Mouse (Mus musculus) intestine, postnatal 0 days (tissue): Measurements from ENCODE around the gene Kiz. TPM values are rescaled to one million over a fixed set of nuclear protein-coding genes. Genes with fewer than 3 reads are reported as not detected.

Experiments used
- ATAC-seq: fragments of 200-750 bp; cut with Nextera tagmentation; 2 replicates; pipeline ENCODE4 v1.8.0; 2017; ENCODE audit warnings: mild to moderate bottlenecking, moderate TSS enrichment, moderate library complexity
- H3K27ac ChIP-seq: fragments of 300-500 bp; sonication (generic); 2 replicates; pipeline ENCODE4 v1.5.1; 2014; ENCODE audit warnings: mild to moderate bottlenecking, low read depth, low read length, moderate library complexity
- H3K27me3 ChIP-seq: fragments of 300-500 bp; sonication (generic); replicated peaks from 2 replicates; pipeline ENCODE4 v1.6.1; 2014; ENCODE audit warnings: low read length, mixed read lengths; ENCODE audit not compliant: control insufficient read depth, insufficient read depth
- H3K36me3 ChIP-seq: fragments of 300-500 bp; sonication (generic); 2 replicates; pipeline ENCODE4 v1.6.1; 2014; ENCODE audit warnings: mild to moderate bottlenecking, moderate library complexity; ENCODE audit not compliant: control insufficient read depth, insufficient read depth
- H3K4me1 ChIP-seq: fragments of 300-500 bp; sonication (generic); replicated peaks from 2 replicates; pipeline ENCODE4 v1.6.1; 2014; ENCODE audit warnings: antibody characterized with exemption, low read length, mixed read lengths; ENCODE audit not compliant: control insufficient read depth, insufficient read depth
- H3K4me2 ChIP-seq: fragments of 300-500 bp; sonication (generic); replicated peaks from 2 replicates; pipeline ENCODE4 v1.6.1; 2014; ENCODE audit warnings: low read depth, mild to moderate bottlenecking, moderate library complexity
- H3K4me3 ChIP-seq: fragments of 300-500 bp; sonication (generic); 2 replicates; pipeline ENCODE4 v1.5.1; 2014; ENCODE audit warnings: low read depth, low read length
- H3K9ac ChIP-seq: fragments of 300-500 bp; sonication (generic); 2 replicates; pipeline ENCODE4 v1.6.1; 2014; ENCODE audit warnings: mild to moderate bottlenecking, low read depth, low read length
- H3K9me3 ChIP-seq: fragments of 300-500 bp; sonication (generic); 2 replicates; pipeline ENCODE4 v1.6.1; 2016; ENCODE audit warnings: mixed run types; ENCODE audit not compliant: control insufficient read depth
- CTCF ChIP-seq: sonication (generic); IDR thresholded peaks from 2 replicates; pipeline ENCODE4 v1.5.1; 2016; ENCODE audit warnings: low read depth, mild to moderate bottlenecking, control low read depth, antibody characterized with exemption, moderate library complexity
- WGBS: fragments of 180-500 bp; shearing (Covaris S2); extraction: QIAGEN DNeasy Blood & Tissue Kit; methylation state at CpG from one replicate; pipeline ENCODE4 v1.1.7; 2014; 5-methylcytosine and 5-hydroxymethylcytosine counted together
- polyA plus RNA-seq: library from polyadenylated mRNA; unstranded; fragments of >200 nt; fragmentation: Nextera tagmentation; extraction: Ambion mirVana; gene quantifications from 2 replicates; pipeline ENCODE4 v1.2.1, GENCODE M21; 2015

The Kiz gene
- polyA plus RNA-seq, 1 experiment from 2014 or later, result 9.3 TPM

- WGBS, result 92% methylated on average over 2 of the region's 2 CpGs
- Histone ChIP-seq H3K4me1 (no peaks in the 10 kb centered on the region), H3K9me3 (no peaks in the 10 kb centered on the region), H3K9ac (no peak overlapping the region), H3K27me3 (no peaks in the 10 kb centered on the region), H3K36me3 (no peaks in the 10 kb centered on the region), H3K4me3 (no peak overlapping the region), H3K4me2 (no peak overlapping the region), H3K27ac (no peak overlapping the region)
- TF ChIP-seq CTCF, result no peak
- ATAC-seq, result no peak
Measured at GRCm38 (mm10) chr2:146982786-146983185, 127.1 kb downstream of the Kiz start.

- no peaks in the 10 kb centered on the region for H3K4me1 ChIP-seq
- no peak for ATAC-seq
- H3K9me3 ChIP-seq, result no peaks in the 10 kb centered on the region
- no peaks in the 10 kb centered on the region for H3K27me3 ChIP-seq
- TF ChIP-seq CTCF, result no peak
- 87% methylated on average over 2 of the region's 2 CpGs for WGBS
- H3K27ac ChIP-seq, result no peak overlapping the region
- no peak overlapping the region for H3K4me2 ChIP-seq
- no peaks in the 10 kb centered on the region for H3K36me3 ChIP-seq
- no peak overlapping the region for H3K4me3 ChIP-seq
- no peak overlapping the region for H3K9ac ChIP-seq
Measured at GRCm38 (mm10) chr2:146984831-146985230, 129.2 kb downstream of the Kiz start.

DNA sequence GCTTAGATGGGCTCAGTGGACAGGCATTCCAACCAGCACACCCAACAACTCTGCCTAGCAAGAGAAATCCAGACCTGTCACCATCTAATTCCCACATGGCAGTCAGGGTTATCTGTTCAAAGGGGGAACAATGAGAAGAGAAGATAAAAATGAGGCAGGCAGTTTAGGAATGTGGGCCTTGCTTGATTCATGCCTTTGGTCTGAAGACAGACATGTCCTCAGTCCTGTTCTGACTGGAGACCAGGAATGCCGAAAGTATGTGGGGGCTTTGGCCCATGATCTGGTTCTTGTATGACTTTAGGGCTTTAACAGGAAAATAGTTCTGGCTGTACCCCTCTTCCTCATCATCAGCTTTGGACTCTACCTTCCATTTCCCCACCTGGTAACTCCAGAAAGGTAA is 130.1 kb downstream of the Kiz start:
- ATAC-seq, result no peak
- no peak for TF ChIP-seq CTCF
- WGBS, result 68% methylated on average over 1 of the region's 1 CpGs
- no peak overlapping the region for H3K4me2 ChIP-seq
- H3K9ac ChIP-seq, result no peak overlapping the region
- no peak overlapping the region for H3K4me3 ChIP-seq
- H3K27ac ChIP-seq, result no peak overlapping the region
- H3K27me3 ChIP-seq, result no peaks in the 10 kb centered on the region
- no peaks in the 10 kb centered on the region for H3K4me1 ChIP-seq
- H3K36me3 ChIP-seq, result no peaks in the 10 kb centered on the region
- no peaks in the 10 kb centered on the region for H3K9me3 ChIP-seq

GRCm38 (mm10) chr2:146986429-146986828 is 130.8 kb downstream of the Kiz start:
- Histone ChIP-seq H3K27me3 (no peaks in the 10 kb centered on the region), H3K36me3 (no peaks in the 10 kb centered on the region), H3K4me3 (no peak overlapping the region), H3K4me2 (no peak overlapping the region), H3K4me1 (no peaks in the 10 kb centered on the region), H3K27ac (no peak overlapping the region), H3K9me3 (no peaks in the 10 kb centered on the region), H3K9ac (no peak overlapping the region)
- TF ChIP-seq CTCF, result no peak
- ATAC-seq, result no peak

GRCm38 (mm10) chr2:147007265-147007664 is 151.6 kb downstream of the Kiz start:
- H3K9ac ChIP-seq, result no peak overlapping the region
- no peaks in the 10 kb centered on the region for H3K9me3 ChIP-seq
- H3K4me1 ChIP-seq, result no peaks in the 10 kb centered on the region
- ATAC-seq, result no peak
- no peaks in the 10 kb centered on the region for H3K36me3 ChIP-seq
- TF ChIP-seq CTCF, result no peak
- WGBS, result 86% methylated on average over 2 of the region's 2 CpGs
- no peak overlapping the region for H3K4me2 ChIP-seq
- no peak overlapping the region for H3K27ac ChIP-seq
- no peaks in the 10 kb centered on the region for H3K27me3 ChIP-seq
- H3K4me3 ChIP-seq, result no peak overlapping the region

DNA sequence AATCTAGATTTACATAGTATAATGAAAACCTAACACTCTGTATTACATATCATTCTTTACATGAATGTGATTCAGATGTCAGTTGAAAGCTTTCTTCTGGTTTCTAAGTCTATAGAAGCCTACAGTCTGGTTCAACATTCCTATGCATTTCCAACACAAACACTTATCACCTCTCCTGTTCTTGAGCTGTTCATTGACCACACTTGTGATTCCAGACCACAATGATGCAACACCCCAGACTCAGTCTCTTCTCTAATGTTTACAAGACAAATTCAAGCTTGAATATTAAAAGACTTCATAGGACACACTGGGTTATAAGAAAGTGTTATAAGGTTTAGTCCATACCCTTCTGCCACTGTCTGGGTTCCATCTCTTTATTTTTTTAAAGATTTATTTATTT is 153.4 kb downstream of the Kiz start:
- Histone ChIP-seq H3K9ac (no peak overlapping the region), H3K27ac (no peak overlapping the region), H3K4me2 (no peak overlapping the region), H3K4me3 (no peak overlapping the region), H3K27me3 (no peaks in the 10 kb centered on the region), H3K36me3 (no peaks in the 10 kb centered on the region), H3K9me3 (no peaks in the 10 kb centered on the region), H3K4me1 (no peaks in the 10 kb centered on the region)
- no peak for ATAC-seq
- TF ChIP-seq CTCF, result no peak

GRCm38 (mm10) chr2:147010141-147010540 is 154.5 kb downstream of the Kiz start:
- Histone ChIP-seq H3K9ac (no peak overlapping the region), H3K4me1 (no peaks in the 10 kb centered on the region), H3K36me3 (no peaks in the 10 kb centered on the region), H3K4me3 (no peak overlapping the region), H3K4me2 (no peak overlapping the region), H3K27me3 (no peaks in the 10 kb centered on the region), H3K27ac (no peak overlapping the region), H3K9me3 (no peaks in the 10 kb centered on the region)
- 87% methylated on average over 4 of the region's 4 CpGs for WGBS
- ATAC-seq, result no peak
- TF ChIP-seq CTCF, result no peak
